In the genomic region with DNA sequence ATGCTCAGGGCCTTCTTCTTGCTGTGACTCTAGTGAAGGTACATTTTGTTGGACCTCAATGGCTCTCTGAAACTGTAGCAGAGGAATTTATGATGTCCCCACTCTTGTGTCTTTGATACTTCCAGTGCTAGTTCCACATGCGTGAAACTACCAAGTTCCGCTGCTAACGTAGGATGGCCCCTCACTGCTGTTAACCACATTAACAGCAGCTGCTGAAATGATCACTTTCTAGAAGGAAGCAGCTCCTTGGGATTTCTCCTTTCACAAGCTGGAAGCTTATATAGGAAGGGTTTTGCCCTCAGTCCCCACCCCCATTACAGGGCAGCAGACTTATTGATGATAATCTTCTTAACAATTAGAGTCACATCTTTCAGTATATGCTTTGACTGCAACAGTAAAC, we compare ENCODE assay signal across 16 mouse cellular contexts.
DNase-seq lines count a peak whose midpoint lies in the region; ATAC-seq lines count a peak whose summit lies in the region.
"Had no signal": no experiment of that assay in that cellular context is flagged by ENCODE, and none has a peak within 500 bp of the region (broad histone marks: within the 10 kb centered on the region; RNA-seq: fewer than 3 reads in every experiment).

No protein-coding gene starts in this region.

- ATAC-seq in common myeloid progenitor, adult 5-6 weeks (replicated peaks; ENCODE audit: low read depth, poor library complexity, severe bottlenecking): peak; percentile 60; the same call in 1 of the 2 replicates
- peak; percentile 93 for ATAC-seq in granulocyte monocyte progenitor cell, adult 5-6 weeks (replicated peaks; ENCODE audit: poor library complexity, severe bottlenecking)
- ATAC-seq in megakaryocyte progenitor cell, adult 5-6 weeks (replicated peaks; ENCODE audit: poor library complexity): peak; percentile 61
- ATAC-seq: forebrain, embryonic 14.5 days; forebrain, embryonic 16.5 days had no signal

- no peak for DNase-seq in ovary, postnatal 14 days (ENCODE audit: low spot score)
- no peak for DNase-seq in thymus, postnatal 36 days
- DNase-seq: adrenal gland, adult 2 months; adrenal gland, postnatal 10 days; adrenal gland, postnatal 25 days; cerebellum, adult 11 months; cerebellum, adult 18-20 months; cerebellum, adult 8-10 months; cerebellum, adult 9-11 months; cerebellum, postnatal 14 days; cerebellum, postnatal 36 days had no signal
